Mouse (Mus musculus) layer of hippocampus, postnatal 10 days (tissue): Measurements from ENCODE around the gene Gm20388. TPM values are rescaled to one million over a fixed set of nuclear protein-coding genes. Genes with fewer than 3 reads are reported as not detected.
"Not testable (repeated sequence)": the region's sequence is repeated elsewhere in the genome, so short reads cannot be mapped to it uniquely, and the experiment has no call there.

Source experiments
- DNase-seq, 2 experiments: peaks; one replicate each; pipeline ENCODE4 v3.0.0; 2021; ENCODE audit warnings: low spot score in 2 of 2
- total RNA-seq, 2 experiments: library from RNA; stranded (reverse); gene quantifications; 2 replicates each; pipeline ENCODE4 v1.2.3; 2021

The Gm20388 gene
- total RNA-seq, 2 experiments from 2014 or later, result not detected

GRCm38 (mm10) chr8:122630696-122631095, 2720.1 kb downstream of the Gm20388 start:
- DNase-seq, result no peak

GRCm38 (mm10) chr8:122632134-122632533, 2721.5 kb downstream of the Gm20388 start:
- not testable (repeated sequence) for DNase-seq

- no peak for DNase-seq
These were observed 2722.6 kb downstream of the Gm20388 start for GRCm38 (mm10) chr8:122633205-122633604.

- DNase-seq, result no peak
These were observed 2725.5 kb downstream of the Gm20388 start for GRCm38 (mm10) chr8:122635878-122636802.

GRCm38 (mm10) chr8:122636803-122637175, 2726.1 kb downstream of the Gm20388 start:
- peak in 1 of 2 experiments; percentile 30 for DNase-seq

- no peak for DNase-seq
These were observed 2726.6 kb downstream of the Gm20388 start for GRCm38 (mm10) chr8:122637230-122637629.

- DNase-seq, result no peak
These were observed 2728.0 kb downstream of the Gm20388 start for GRCm38 (mm10) chr8:122638601-122639000.

GRCm38 (mm10) chr8:122639521-122640248, 2729.0 kb downstream of the Gm20388 start:
- DNase-seq, result peak; percentile 53 to 68

- no peak for DNase-seq
These were observed 2730.2 kb downstream of the Gm20388 start for GRCm38 (mm10) chr8:122640825-122641224.

GRCm38 (mm10) chr8:122641406-122641805, 2730.8 kb downstream of the Gm20388 start:
- peak; percentile 64 to 70 for DNase-seq

GRCm38 (mm10) chr8:122642071-122642470, 2731.4 kb downstream of the Gm20388 start:
- peak in 1 of 2 experiments; percentile 46 for DNase-seq

GRCm38 (mm10) chr8:122644175-122644954, 2733.7 kb downstream of the Gm20388 start:
- no peak for DNase-seq

GRCm38 (mm10) chr8:122646337-122646736, 2735.7 kb downstream of the Gm20388 start:
- no peak for DNase-seq

- DNase-seq, result no peak
These were observed 2737.7 kb downstream of the Gm20388 start for GRCm38 (mm10) chr8:122648192-122648970.

- no peak for DNase-seq
These were observed 2740.8 kb downstream of the Gm20388 start for GRCm38 (mm10) chr8:122651326-122651921.

- DNase-seq, result no peak
These were observed 2742.0 kb downstream of the Gm20388 start for GRCm38 (mm10) chr8:122652643-122653042.

GRCm38 (mm10) chr8:122654768-122655167, 2744.1 kb downstream of the Gm20388 start:
- no peak for DNase-seq

GRCm38 (mm10) chr8:122656056-122656999, 2745.7 kb downstream of the Gm20388 start:
- no peak for DNase-seq
